Mouse (Mus musculus) kidney, adult 2 months (tissue): ENCODE measurements around the gene Grifin. TPM values are rescaled to one million over a fixed set of nuclear protein-coding genes. Genes with fewer than 3 reads are reported as not detected.

Experiments
- DNase-seq: peaks from one replicate; pipeline ENCODE4 v3.0.0; 2021
- H3K27ac ChIP-seq: fragments of 200-500 bp; 2 replicates; pipeline ENCODE4 v1.5.1; 2012; ENCODE audit warnings: low read depth, low read length, control low read depth, inconsistent platforms; ENCODE audit not compliant: insufficient read depth
- H3K27me3 ChIP-seq: fragments of 200-500 bp; replicated peaks from 2 replicates; pipeline ENCODE4 v1.6.1; 2012; ENCODE audit warnings: mild to moderate bottlenecking, moderate library complexity, low read length, inconsistent platforms; ENCODE audit not compliant: control insufficient read depth, insufficient read depth
- H3K36me3 ChIP-seq: fragments of 200-500 bp; 2 replicates; pipeline ENCODE4 v1.6.1; 2012; ENCODE audit warnings: mild to moderate bottlenecking, moderate library complexity, low read length, inconsistent platforms; ENCODE audit not compliant: control insufficient read depth, insufficient read depth
- H3K4me1 ChIP-seq: fragments of 200-500 bp; 2 replicates; pipeline ENCODE4 v1.6.1; 2011; ENCODE audit warnings: low read length; ENCODE audit not compliant: control insufficient read depth, insufficient read depth
- H3K4me3 ChIP-seq: fragments of 200-500 bp; 2 replicates; pipeline ENCODE4 v1.5.1; 2011; ENCODE audit warnings: mild to moderate bottlenecking, low read depth, low read length, control low read depth; ENCODE audit not compliant: insufficient read depth
- CTCF ChIP-seq: fragments of 200-500 bp; conservative IDR thresholded peaks from 2 replicates; pipeline ENCODE4 v1.5.1; 2011; ENCODE audit warnings: low read depth, mild to moderate bottlenecking, control low read depth, low read length, moderate library complexity, mixed read lengths; ENCODE audit not compliant: insufficient read depth, insufficient read length
- POLR2A ChIP-seq: fragments of 200-500 bp; IDR thresholded peaks from one replicate; pipeline ENCODE4 v1.6.1; 2011; ENCODE audit warnings: low read depth, low read length, control low read depth
- WGBS: fragments of 180-500 bp; shearing (Covaris S2); methylation state at CpG from one replicate; pipeline ENCODE4 v1.1.7; 2018; 5-methylcytosine and 5-hydroxymethylcytosine counted together
- polyA plus RNA-seq: library from polyadenylated mRNA; depleted of rRNA; stranded (reverse); fragments of >200 nt; gene quantifications from 2 replicates; pipeline ENCODE4 v1.2.3, GENCODE M21; 2012; rRNA removed

The Grifin gene
- polyA plus RNA-seq, 1 experiment: not detected

- H3K4me3 ChIP-seq: no peak overlapping the region
- WGBS: 62% methylated on average over 7 of the region's 7 CpGs
- H3K27me3 ChIP-seq: no peaks in the 10 kb centered on the region
- no peak overlapping the region for H3K27ac ChIP-seq
- DNase-seq: no peak
- TF ChIP-seq POLR2A: no peak
- no peak for TF ChIP-seq CTCF
- H3K4me1 ChIP-seq: no peaks in the 10 kb centered on the region
- no peaks in the 10 kb centered on the region for H3K36me3 ChIP-seq
Observed at GRCm38 (mm10) chr5:140514799-140515486, 49.9 kb downstream of the Grifin start.

GRCm38 (mm10) chr5:140513921-140514320, 51.0 kb downstream of the Grifin start:
- H3K36me3 ChIP-seq: no peaks in the 10 kb centered on the region
- H3K27me3 ChIP-seq: no peaks in the 10 kb centered on the region
- H3K27ac ChIP-seq: no peak overlapping the region
- H3K4me3 ChIP-seq: no peak overlapping the region
- H3K4me1 ChIP-seq: no peaks in the 10 kb centered on the region
- no peak for DNase-seq
- WGBS: 83% methylated on average over 8 of the region's 8 CpGs
- TF ChIP-seq POLR2A (no peak), CTCF (no peak)

Other genes with a start within 250 kb of the Grifin start
- 12.6 and 14.2 TPM in 2 replicates for gene Mad1l1, start 243.5 kb downstream of the Grifin start, polyA plus RNA-seq
- gene Nudt1, start 243.4 kb downstream of the Grifin start, polyA plus RNA-seq: 17.9 and 20.4 TPM in 2 replicates
- 12.7 and 15.1 TPM in 2 replicates for gene Mrm2, start 233.2 kb downstream of the Grifin start, polyA plus RNA-seq
- gene Snx8, start 175.8 kb downstream of the Grifin start, polyA plus RNA-seq: 77.5 and 79.7 TPM in 2 replicates
- gene Eif3b, start 145.7 kb downstream of the Grifin start, polyA plus RNA-seq: 73.5 and 76.0 TPM in 2 replicates
- 0.03 TPM in 1 of 2 replicates, not detected in the other for gene Gm4869, start 119.4 kb downstream of the Grifin start, polyA plus RNA-seq
- gene Chst12, start 59.5 kb downstream of the Grifin start, polyA plus RNA-seq: 6.7 and 8.3 TPM in 2 replicates
- gene Lfng, start 42.2 kb upstream of the Grifin start, polyA plus RNA-seq: 37.8 and 43.3 TPM in 2 replicates
- 33.5 and 35.6 TPM in 2 replicates for gene Ttyh3, start 84.0 kb upstream of the Grifin start, polyA plus RNA-seq
- 23.1 and 27.2 TPM in 2 replicates for gene Iqce, start 137.3 kb upstream of the Grifin start, polyA plus RNA-seq
- 16.3 and 20.4 TPM in 2 replicates for gene Brat1, start 139.9 kb upstream of the Grifin start, polyA plus RNA-seq
- 3.9 and 4.5 TPM in 2 replicates for gene Amz1, start 159.1 kb upstream of the Grifin start, polyA plus RNA-seq